Mouse (Mus musculus) midbrain, embryonic 14.5 days (tissue): Measurements from ENCODE around the gene Atf6. TPM values are rescaled to one million over a fixed set of nuclear protein-coding genes. Genes with fewer than 3 reads are reported as not detected.

Source experiments
- ATAC-seq: fragments of 200-750 bp; cut with Nextera tagmentation; 2 replicates; pipeline ENCODE4 v1.8.0; 2017; ENCODE audit warnings: moderate number of reproducible peaks, moderate library complexity; ENCODE audit not compliant: low FRiP score, low TSS enrichment
- DNase-seq: peaks from one replicate; pipeline ENCODE4 v3.0.0-alpha.2; 2015
- H3K27ac ChIP-seq: fragments of 300-500 bp; sonication (generic); replicated peaks from 2 replicates; pipeline ENCODE4 v1.5.1; 2014; ENCODE audit warnings: mild to moderate bottlenecking, low read depth, low read length, moderate library complexity
- H3K27me3 ChIP-seq: fragments of 300-500 bp; sonication (generic); 2 replicates; pipeline ENCODE4 v1.6.1; 2014; ENCODE audit warnings: low read length, control low read depth, mixed read lengths; ENCODE audit not compliant: control insufficient read depth, insufficient read depth
- H3K36me3 ChIP-seq: fragments of 300-500 bp; sonication (generic); 2 replicates; pipeline ENCODE4 v1.6.1; 2014; ENCODE audit warnings: low read length, control low read depth; ENCODE audit not compliant: control insufficient read depth, insufficient read depth
- H3K4me1 ChIP-seq: fragments of 300-500 bp; sonication (generic); 2 replicates; pipeline ENCODE4 v1.6.1; 2014; ENCODE audit warnings: mild to moderate bottlenecking, antibody characterized with exemption, low read length, control low read depth; ENCODE audit not compliant: control insufficient read depth, insufficient read depth
- H3K4me2 ChIP-seq: fragments of 300-500 bp; sonication (generic); 2 replicates; pipeline ENCODE4 v1.6.1; 2014; ENCODE audit warnings: mild to moderate bottlenecking, low read length, moderate library complexity
- H3K4me3 ChIP-seq: fragments of 300-500 bp; sonication (generic); replicated peaks from 2 replicates; pipeline ENCODE4 v1.5.1; 2014; ENCODE audit warnings: low read depth, low read length
- H3K9ac ChIP-seq: fragments of 300-500 bp; sonication (generic); replicated peaks from 2 replicates; pipeline ENCODE4 v1.6.1; 2014; ENCODE audit warnings: mild to moderate bottlenecking, low read length, moderate library complexity
- H3K9me3 ChIP-seq: fragments of 300-500 bp; sonication (generic); 2 replicates; pipeline ENCODE4 v1.6.1; 2016; ENCODE audit warnings: low read length, control low read depth, mixed read lengths; ENCODE audit not compliant: control insufficient read depth
- WGBS: fragments of 180-500 bp; shearing (Covaris S2); extraction: QIAGEN DNeasy Blood & Tissue Kit; methylation state at CpG from one replicate; pipeline ENCODE4 v1.1.7; 2014; 5-methylcytosine and 5-hydroxymethylcytosine counted together
- polyA plus RNA-seq: library from polyadenylated mRNA; unstranded; fragments of >200 nt; fragmentation: Nextera tagmentation; extraction: Ambion mirVana; gene quantifications from 2 replicates; pipeline ENCODE4 v1.2.1, GENCODE M21; 2014

The Atf6 gene
- polyA plus RNA-seq, 1 experiment from 2014 or later, result 12.0 TPM

GRCm38 (mm10) chr1:170774431-170774830, 93.1 kb downstream of the Atf6 start:
- Histone ChIP-seq H3K27me3 (no peaks in the 10 kb centered on the region), H3K9me3 (no peaks in the 10 kb centered on the region), H3K4me1 (no peaks in the 10 kb centered on the region), H3K9ac (no peak overlapping the region), H3K36me3 (peaks cover 2% of the 10 kb centered on the region; the same call in 1 of the 2 replicates), H3K4me2 (no peak overlapping the region), H3K4me3 (no peak overlapping the region), H3K27ac (no peak overlapping the region)
- ATAC-seq (no peak), DNase-seq (no peak)
- 62% methylated on average over 1 of the region's 1 CpGs for WGBS

GRCm38 (mm10) chr1:170773506-170773905, 94.1 kb downstream of the Atf6 start:
- Histone ChIP-seq H3K27me3 (no peaks in the 10 kb centered on the region), H3K36me3 (peaks cover 2% of the 10 kb centered on the region; the same call in 1 of the 2 replicates), H3K9me3 (no peaks in the 10 kb centered on the region), H3K4me2 (no peak overlapping the region), H3K4me1 (no peaks in the 10 kb centered on the region), H3K9ac (no peak overlapping the region), H3K4me3 (no peak overlapping the region), H3K27ac (no peak overlapping the region)
- no peak for DNase-seq
- no peak for ATAC-seq
- 95% methylated on average over 4 of the region's 4 CpGs for WGBS

GRCm38 (mm10) chr1:170771437-170772003, 96.1 kb downstream of the Atf6 start:
- no peak overlapping the region for H3K4me3 ChIP-seq
- H3K36me3 ChIP-seq, result peaks cover 2% of the 10 kb centered on the region; the same call in 1 of the 2 replicates
- H3K27ac ChIP-seq, result no peak overlapping the region
- 82% methylated on average over 25 of the region's 25 CpGs for WGBS
- ATAC-seq (no peak), DNase-seq (no peak)
- H3K4me1 ChIP-seq, result no peaks in the 10 kb centered on the region
- H3K9me3 ChIP-seq, result no peaks in the 10 kb centered on the region
- no peak overlapping the region for H3K9ac ChIP-seq
- no peak overlapping the region for H3K4me2 ChIP-seq
- H3K27me3 ChIP-seq, result no peaks in the 10 kb centered on the region

GRCm38 (mm10) chr1:170770691-170771090, 96.9 kb downstream of the Atf6 start:
- DNase-seq (no peak), ATAC-seq (no peak)
- 95% methylated on average over 14 of the region's 14 CpGs for WGBS
- Histone ChIP-seq H3K9me3 (no peaks in the 10 kb centered on the region), H3K27ac (no peak overlapping the region), H3K4me2 (no peak overlapping the region), H3K4me1 (no peaks in the 10 kb centered on the region), H3K27me3 (no peaks in the 10 kb centered on the region), H3K4me3 (no peak overlapping the region), H3K36me3 (peaks cover 2% of the 10 kb centered on the region; the same call in 1 of the 2 replicates), H3K9ac (no peak overlapping the region)

GRCm38 (mm10) chr1:170766997-170767396, 100.6 kb downstream of the Atf6 start:
- Histone ChIP-seq H3K9ac (no peak overlapping the region), H3K9me3 (no peaks in the 10 kb centered on the region), H3K4me2 (no peak overlapping the region), H3K4me1 (no peaks in the 10 kb centered on the region), H3K36me3 (no peaks in the 10 kb centered on the region), H3K27me3 (no peaks in the 10 kb centered on the region), H3K27ac (no peak overlapping the region), H3K4me3 (no peak overlapping the region)
- ATAC-seq, result no peak
- no peak for DNase-seq
- 68% methylated on average over 2 of the region's 2 CpGs for WGBS

GRCm38 (mm10) chr1:170764798-170765197, 102.8 kb downstream of the Atf6 start:
- H3K9me3 ChIP-seq, result no peaks in the 10 kb centered on the region
- no peak overlapping the region for H3K4me2 ChIP-seq
- H3K27ac ChIP-seq, result no peak overlapping the region
- H3K9ac ChIP-seq, result no peak overlapping the region
- ATAC-seq (no peak), DNase-seq (no peak)
- WGBS, result 91% methylated on average over 1 of the region's 1 CpGs
- no peaks in the 10 kb centered on the region for H3K4me1 ChIP-seq
- no peaks in the 10 kb centered on the region for H3K27me3 ChIP-seq
- H3K36me3 ChIP-seq, result no peaks in the 10 kb centered on the region
- H3K4me3 ChIP-seq, result no peak overlapping the region

GRCm38 (mm10) chr1:170761634-170762033, 105.9 kb downstream of the Atf6 start:
- no peak overlapping the region for H3K9ac ChIP-seq
- no peak for ATAC-seq
- H3K36me3 ChIP-seq, result no peaks in the 10 kb centered on the region
- no peak overlapping the region for H3K27ac ChIP-seq
- H3K27me3 ChIP-seq, result no peaks in the 10 kb centered on the region
- 94% methylated on average over 1 of the region's 1 CpGs for WGBS
- H3K4me2 ChIP-seq, result no peak overlapping the region
- DNase-seq, result no peak
- H3K9me3 ChIP-seq, result no peaks in the 10 kb centered on the region
- H3K4me1 ChIP-seq, result no peaks in the 10 kb centered on the region
- no peak overlapping the region for H3K4me3 ChIP-seq

- no peaks in the 10 kb centered on the region for H3K9me3 ChIP-seq
- H3K9ac ChIP-seq, result no peak overlapping the region
- no peak overlapping the region for H3K27ac ChIP-seq
- ATAC-seq (no peak), DNase-seq (no peak)
- 88% methylated on average over 5 of the region's 5 CpGs for WGBS
- no peaks in the 10 kb centered on the region for H3K4me1 ChIP-seq
- H3K4me2 ChIP-seq, result no peak overlapping the region
- H3K36me3 ChIP-seq, result no peaks in the 10 kb centered on the region
- H3K27me3 ChIP-seq, result no peaks in the 10 kb centered on the region
- no peak overlapping the region for H3K4me3 ChIP-seq
Measured at GRCm38 (mm10) chr1:170753597-170753996, 114.0 kb downstream of the Atf6 start.

GRCm38 (mm10) chr1:170751797-170752196, 115.8 kb downstream of the Atf6 start:
- no peak overlapping the region for H3K4me2 ChIP-seq
- no peaks in the 10 kb centered on the region for H3K4me1 ChIP-seq
- no peaks in the 10 kb centered on the region for H3K9me3 ChIP-seq
- H3K27me3 ChIP-seq, result no peaks in the 10 kb centered on the region
- 94% methylated on average over 7 of the region's 7 CpGs for WGBS
- no peak overlapping the region for H3K27ac ChIP-seq
- no peaks in the 10 kb centered on the region for H3K36me3 ChIP-seq
- ATAC-seq, result no peak
- H3K4me3 ChIP-seq, result no peak overlapping the region
- DNase-seq, result no peak
- no peak overlapping the region for H3K9ac ChIP-seq
